Mouse (Mus musculus) forebrain, embryonic 10.5 days (tissue): ENCODE results near the gene Pir. TPM values are rescaled to one million over a fixed set of nuclear protein-coding genes. Genes with fewer than 3 reads are reported as not detected.
A peak's percentile ranks its signal among the peaks of the same experiment; 100 is the strongest.

Experiments used
- DNase-seq: peaks from one replicate; pipeline ENCODE4 v3.0.0-alpha.2; 2017; ENCODE audit warnings: low spot score; ENCODE audit errors: extremely low spot score
- H3K27ac ChIP-seq: fragments of 300-500 bp; sonication (generic); 2 replicates; pipeline ENCODE4 v1.5.1; 2016; ENCODE audit warnings: mild to moderate bottlenecking
- H3K27me3 ChIP-seq: fragments of 300-500 bp; sonication (generic); 2 replicates; pipeline ENCODE4 v1.6.1; 2016; ENCODE audit warnings: mild to moderate bottlenecking; ENCODE audit not compliant: poor library complexity, severe bottlenecking
- H3K36me3 ChIP-seq: fragments of 300-500 bp; sonication (generic); replicated peaks from 2 replicates; pipeline ENCODE4 v1.6.1; 2016; ENCODE audit warnings: mild to moderate bottlenecking, moderate library complexity
- H3K4me1 ChIP-seq: fragments of 300-500 bp; sonication (generic); 2 replicates; pipeline ENCODE4 v1.6.1; 2016
- H3K4me3 ChIP-seq: fragments of 300-500 bp; sonication (generic); 2 replicates; pipeline ENCODE4 v1.5.1; 2016; ENCODE audit warnings: mild to moderate bottlenecking, moderate library complexity
- H3K9me3 ChIP-seq: fragments of 300-500 bp; sonication (generic); 2 replicates; pipeline ENCODE4 v1.6.1; 2016; ENCODE audit warnings: mild to moderate bottlenecking, moderate library complexity
- WGBS: fragments of 180-500 bp; shearing (Covaris S2); methylation state at CpG from one replicate; pipeline ENCODE4 v1.1.7; 2016; 5-methylcytosine and 5-hydroxymethylcytosine counted together
- polyA plus RNA-seq: library from polyadenylated mRNA; unstranded; fragments of >200 nt; fragmentation: Nextera tagmentation; extraction: Ambion mirVana; gene quantifications from 2 replicates; pipeline ENCODE4 v1.2.1, GENCODE M21; 2016

Gene Pir
- polyA plus RNA-seq, 1 experiment from 2014 or later, result 16.3 TPM

- no peaks in the 10 kb centered on the region for H3K36me3 ChIP-seq
- no peak overlapping the region for H3K27ac ChIP-seq
- DNase-seq, result no peak
- no peaks in the 10 kb centered on the region for H3K4me1 ChIP-seq
- H3K4me3 ChIP-seq, result no peak overlapping the region
- no peaks in the 10 kb centered on the region for H3K9me3 ChIP-seq
- 89% methylated on average over 4 of the region's 4 CpGs for WGBS
- 0 out of 2 replicates have a peak, but pooled peaks cover 10% of the 10 kb centered on the region for H3K27me3 ChIP-seq
These were observed 96.1 kb downstream of the Pir start for GRCm38 (mm10) chrX:164365153-164365865.

DNA sequence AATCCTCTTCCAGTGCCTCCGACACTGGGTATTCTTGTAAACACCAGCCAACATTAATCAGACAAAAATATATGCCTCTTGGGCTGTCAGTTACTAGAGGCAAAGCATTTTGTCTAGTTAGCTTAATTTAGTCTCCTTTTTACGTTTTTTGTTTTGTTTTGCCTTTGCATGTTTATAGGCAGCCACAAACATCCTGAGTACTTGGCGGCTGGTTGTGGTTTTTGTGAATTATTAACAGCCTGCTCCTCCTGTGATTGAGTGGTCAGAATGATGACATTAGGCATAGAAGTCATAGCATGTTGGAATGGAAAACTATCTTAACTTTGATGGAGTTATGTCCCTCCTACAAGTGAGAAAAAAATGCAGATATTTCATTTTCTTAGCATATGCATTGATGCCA, 101.4 kb downstream of the Pir start:
- 86% methylated on average over 3 of the region's 3 CpGs for WGBS
- Histone ChIP-seq H3K27me3 (peaks cover 41% of the 10 kb centered on the region), H3K4me1 (no peaks in the 10 kb centered on the region), H3K9me3 (no peaks in the 10 kb centered on the region), H3K4me3 (no peak overlapping the region), H3K27ac (no peak overlapping the region), H3K36me3 (no peaks in the 10 kb centered on the region)
- DNase-seq, result no peak

GRCm38 (mm10) chrX:164373081-164373480, 103.9 kb downstream of the Pir start, which contains the start of gene Vegfd:
Gene Vegfd, plus strand, starts transcription at chrX:164373378.
- Histone ChIP-seq H3K4me1 (no peaks in the 10 kb centered on the region), H3K27me3 (peaks cover 51% of the 10 kb centered on the region), H3K27ac (no peak within 1 kb of the TSS), H3K9me3 (no peaks in the 10 kb centered on the region), H3K4me3 (no peak within 1 kb of the TSS), H3K36me3 (no peaks in the 10 kb centered on the region)
- 42% methylated on average over 3 of the region's 3 CpGs for WGBS
- DNase-seq, result no peak

DNA sequence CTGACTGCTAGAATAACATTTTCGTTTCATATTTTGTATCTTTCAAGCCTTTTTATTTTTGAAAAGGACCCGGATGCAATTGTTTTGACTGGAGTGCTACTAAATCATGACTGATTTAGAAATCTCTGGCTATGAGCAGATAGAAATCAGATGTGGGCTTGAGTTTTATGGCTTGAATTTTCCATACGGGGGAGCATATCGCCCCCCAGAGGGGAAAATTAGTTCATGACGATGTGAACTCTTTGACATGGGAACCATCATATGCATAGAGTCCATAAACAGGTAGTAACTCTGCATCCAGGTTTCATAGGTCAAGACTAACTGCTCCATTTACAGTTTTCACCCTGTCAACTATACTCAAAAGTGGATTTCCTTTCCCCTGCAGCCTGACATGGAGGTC, 105.4 kb downstream of the Pir start:
- 67% methylated on average over 5 of the region's 5 CpGs for WGBS
- DNase-seq, result no peak
- Histone ChIP-seq H3K36me3 (no peaks in the 10 kb centered on the region), H3K4me3 (no peak overlapping the region), H3K9me3 (no peaks in the 10 kb centered on the region), H3K4me1 (no peaks in the 10 kb centered on the region), H3K27ac (no peak overlapping the region), H3K27me3 (peaks cover 66% of the 10 kb centered on the region)

GRCm38 (mm10) chrX:164379721-164380120, 110.5 kb downstream of the Pir start:
- H3K36me3 ChIP-seq, result no peaks in the 10 kb centered on the region
- H3K27ac ChIP-seq, result no peak overlapping the region
- H3K27me3 ChIP-seq, result peaks cover 70% of the 10 kb centered on the region
- H3K4me1 ChIP-seq, result no peaks in the 10 kb centered on the region
- DNase-seq, result no peak
- no peak overlapping the region for H3K4me3 ChIP-seq
- H3K9me3 ChIP-seq, result no peaks in the 10 kb centered on the region
- 85% methylated on average over 4 of the region's 4 CpGs for WGBS

- H3K36me3 ChIP-seq, result no peaks in the 10 kb centered on the region
- DNase-seq, result peak; percentile 80
- 17% methylated on average over 32 of the region's 33 CpGs for WGBS
- no peaks in the 10 kb centered on the region for H3K4me1 ChIP-seq
- H3K9me3 ChIP-seq, result no peaks in the 10 kb centered on the region
- H3K27ac ChIP-seq, result peak overlapping the region; percentile 70
- peak overlapping the region; percentile 50 for H3K4me3 ChIP-seq
- peaks cover 65% of the 10 kb centered on the region for H3K27me3 ChIP-seq
These were observed 112.6 kb downstream of the Pir start for GRCm38 (mm10) chrX:164381618-164382408.

DNA sequence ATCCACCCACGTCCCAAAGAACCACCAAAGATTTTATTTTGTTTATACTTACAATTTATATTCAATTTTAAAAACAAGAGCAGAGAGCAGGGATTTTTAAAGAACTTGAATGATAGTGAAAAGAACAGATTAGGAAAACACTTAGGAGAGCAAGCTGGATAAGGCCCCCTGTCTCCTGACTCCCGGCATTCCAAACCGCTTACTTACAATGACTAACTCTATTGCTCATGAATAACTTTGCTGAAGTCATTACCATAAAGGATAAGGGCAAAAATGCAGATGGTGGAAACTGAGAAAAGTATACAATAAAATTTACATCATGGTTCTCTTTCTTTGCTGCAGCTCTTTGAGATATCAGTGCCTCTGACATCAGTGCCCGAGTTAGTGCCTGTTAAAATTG, 124.9 kb downstream of the Pir start:
- Histone ChIP-seq H3K4me1 (no peaks in the 10 kb centered on the region), H3K9me3 (no peaks in the 10 kb centered on the region), H3K36me3 (no peaks in the 10 kb centered on the region), H3K27ac (no peak overlapping the region), H3K27me3 (peaks cover 50% of the 10 kb centered on the region), H3K4me3 (no peak overlapping the region)
- no peak for DNase-seq
- WGBS, result 94% methylated on average over 4 of the region's 4 CpGs

GRCm38 (mm10) chrX:164398456-164398855, 129.3 kb downstream of the Pir start:
- no peak for DNase-seq
- H3K27ac ChIP-seq, result no peak overlapping the region
- no peak overlapping the region for H3K4me3 ChIP-seq
- WGBS, result 73% methylated on average over 3 of the region's 3 CpGs
- H3K4me1 ChIP-seq, result no peaks in the 10 kb centered on the region
- H3K9me3 ChIP-seq, result no peaks in the 10 kb centered on the region
- H3K27me3 ChIP-seq, result peaks cover 49% of the 10 kb centered on the region
- no peaks in the 10 kb centered on the region for H3K36me3 ChIP-seq

GRCm38 (mm10) chrX:164405080-164405649, 136.0 kb downstream of the Pir start:
- Histone ChIP-seq H3K4me3 (no peak overlapping the region), H3K4me1 (no peaks in the 10 kb centered on the region), H3K36me3 (no peaks in the 10 kb centered on the region), H3K27ac (no peak overlapping the region), H3K27me3 (peaks cover 50% of the 10 kb centered on the region), H3K9me3 (no peaks in the 10 kb centered on the region)
- no peak for DNase-seq

DNA sequence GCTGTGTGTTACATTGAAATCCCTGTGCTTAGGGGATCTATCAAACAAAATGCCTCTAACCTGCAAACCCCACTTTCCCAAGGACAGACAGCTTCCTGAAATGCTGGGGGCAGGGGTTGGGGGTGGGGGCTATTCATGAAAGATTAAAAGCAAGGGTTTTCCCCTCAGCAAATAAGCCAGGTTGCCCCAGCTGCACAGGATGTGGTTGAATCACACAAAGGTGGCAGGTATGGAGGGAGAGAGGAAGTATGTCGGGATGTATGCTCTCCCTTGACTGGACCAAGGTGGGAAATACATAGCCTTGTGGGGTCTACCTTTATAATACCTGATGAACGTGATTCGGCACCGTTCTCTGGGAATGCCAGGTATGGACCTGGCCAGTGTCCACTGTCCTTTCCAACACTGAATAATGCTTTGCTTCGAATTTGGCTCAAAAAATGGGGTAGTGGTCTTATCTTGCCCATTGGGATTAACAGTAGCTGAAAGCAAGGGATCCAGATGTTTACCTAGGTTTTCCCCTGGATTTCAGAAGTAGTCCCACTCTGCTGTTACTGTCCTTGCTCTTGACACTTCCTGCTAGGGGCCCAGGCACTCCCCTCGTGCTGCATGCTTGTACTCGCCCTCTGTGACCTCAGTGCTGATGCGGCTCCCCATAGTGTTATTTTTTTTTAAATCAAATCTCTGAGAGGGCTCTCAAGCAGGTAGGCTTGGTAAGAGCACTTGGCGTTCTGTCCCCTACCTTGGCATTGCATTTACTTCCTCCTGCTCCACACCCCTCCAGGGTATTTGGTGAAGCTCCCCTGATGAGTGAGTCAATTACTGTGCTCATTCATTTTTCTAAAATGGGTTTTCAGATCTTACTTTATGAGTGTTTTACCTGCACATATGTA, 137.2 kb downstream of the Pir start:
- WGBS, result 79% methylated on average over 9 of the region's 9 CpGs
- no peak for DNase-seq
- Histone ChIP-seq H3K4me1 (no peaks in the 10 kb centered on the region), H3K36me3 (no peaks in the 10 kb centered on the region), H3K4me3 (no peak overlapping the region), H3K27ac (no peak overlapping the region), H3K9me3 (no peaks in the 10 kb centered on the region), H3K27me3 (peaks cover 62% of the 10 kb centered on the region)

- no peaks in the 10 kb centered on the region for H3K9me3 ChIP-seq
- H3K4me1 ChIP-seq, result no peaks in the 10 kb centered on the region
- no peak overlapping the region for H3K4me3 ChIP-seq
- peaks cover 70% of the 10 kb centered on the region for H3K27me3 ChIP-seq
- no peak overlapping the region for H3K27ac ChIP-seq
- no peaks in the 10 kb centered on the region for H3K36me3 ChIP-seq
- no peak for DNase-seq
- WGBS, result 91% methylated on average over 3 of the region's 3 CpGs
These were observed 139.2 kb downstream of the Pir start for GRCm38 (mm10) chrX:164408301-164408927.

DNA sequence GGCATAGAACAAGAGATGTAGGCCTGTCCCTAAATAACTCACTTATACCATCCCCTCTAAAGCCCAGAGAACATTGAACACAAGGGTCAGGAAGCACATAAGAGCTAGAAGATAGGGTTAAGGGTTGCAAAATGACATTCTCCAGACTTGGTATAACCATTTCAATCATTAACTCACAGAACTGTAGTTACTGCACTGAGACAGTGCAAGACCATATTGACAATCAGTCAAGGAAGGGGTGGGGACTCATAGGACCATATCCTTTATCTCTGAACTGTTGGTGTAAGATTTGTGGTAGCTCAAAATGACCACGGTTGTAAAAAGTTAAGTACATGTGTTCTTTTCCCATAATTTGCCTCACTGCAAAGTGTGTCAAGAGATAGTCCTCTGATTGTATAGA, 141.4 kb downstream of the Pir start:
- no peaks in the 10 kb centered on the region for H3K9me3 ChIP-seq
- no peak overlapping the region for H3K27ac ChIP-seq
- WGBS, result 80% methylated on average over 1 of the region's 1 CpGs
- H3K36me3 ChIP-seq, result no peaks in the 10 kb centered on the region
- no peak for DNase-seq
- H3K27me3 ChIP-seq, result peaks cover 86% of the 10 kb centered on the region
- H3K4me1 ChIP-seq, result no peaks in the 10 kb centered on the region
- no peak overlapping the region for H3K4me3 ChIP-seq
